Mouse (Mus musculus) midbrain, embryonic 14.5 days (tissue): ENCODE measurements around the gene Qpct. TPM values are rescaled to one million over a fixed set of nuclear protein-coding genes. Genes with fewer than 3 reads are reported as not detected.

ENCODE experiments used
- ATAC-seq: fragments of 200-750 bp; cut with Nextera tagmentation; 2 replicates; pipeline ENCODE4 v1.8.0; 2017; ENCODE audit warnings: moderate number of reproducible peaks, moderate library complexity; ENCODE audit not compliant: low FRiP score, low TSS enrichment
- DNase-seq: peaks from one replicate; pipeline ENCODE4 v3.0.0-alpha.2; 2015
- H3K27ac ChIP-seq: fragments of 300-500 bp; sonication (generic); replicated peaks from 2 replicates; pipeline ENCODE4 v1.5.1; 2014; ENCODE audit warnings: mild to moderate bottlenecking, low read depth, low read length, moderate library complexity
- H3K27me3 ChIP-seq: fragments of 300-500 bp; sonication (generic); 2 replicates; pipeline ENCODE4 v1.6.1; 2014; ENCODE audit warnings: low read length, control low read depth, mixed read lengths; ENCODE audit not compliant: control insufficient read depth, insufficient read depth
- H3K36me3 ChIP-seq: fragments of 300-500 bp; sonication (generic); 2 replicates; pipeline ENCODE4 v1.6.1; 2014; ENCODE audit warnings: low read length, control low read depth; ENCODE audit not compliant: control insufficient read depth, insufficient read depth
- H3K4me1 ChIP-seq: fragments of 300-500 bp; sonication (generic); 2 replicates; pipeline ENCODE4 v1.6.1; 2014; ENCODE audit warnings: mild to moderate bottlenecking, antibody characterized with exemption, low read length, control low read depth; ENCODE audit not compliant: control insufficient read depth, insufficient read depth
- H3K4me2 ChIP-seq: fragments of 300-500 bp; sonication (generic); 2 replicates; pipeline ENCODE4 v1.6.1; 2014; ENCODE audit warnings: mild to moderate bottlenecking, low read length, moderate library complexity
- H3K4me3 ChIP-seq: fragments of 300-500 bp; sonication (generic); replicated peaks from 2 replicates; pipeline ENCODE4 v1.5.1; 2014; ENCODE audit warnings: low read depth, low read length
- H3K9ac ChIP-seq: fragments of 300-500 bp; sonication (generic); replicated peaks from 2 replicates; pipeline ENCODE4 v1.6.1; 2014; ENCODE audit warnings: mild to moderate bottlenecking, low read length, moderate library complexity
- H3K9me3 ChIP-seq: fragments of 300-500 bp; sonication (generic); 2 replicates; pipeline ENCODE4 v1.6.1; 2016; ENCODE audit warnings: low read length, control low read depth, mixed read lengths; ENCODE audit not compliant: control insufficient read depth
- WGBS: fragments of 180-500 bp; shearing (Covaris S2); extraction: QIAGEN DNeasy Blood & Tissue Kit; methylation state at CpG from one replicate; pipeline ENCODE4 v1.1.7; 2014; 5-methylcytosine and 5-hydroxymethylcytosine counted together
- polyA plus RNA-seq: library from polyadenylated mRNA; unstranded; fragments of >200 nt; fragmentation: Nextera tagmentation; extraction: Ambion mirVana; gene quantifications from 2 replicates; pipeline ENCODE4 v1.2.1, GENCODE M21; 2014

Qpct gene
- polyA plus RNA-seq, 1 experiment from 2014 or later, result 21.1 TPM

GRCm38 (mm10) chr17:79120269-79120668, 68.6 kb downstream of the Qpct start:
- Histone ChIP-seq H3K27ac (no peak overlapping the region), H3K36me3 (no peaks in the 10 kb centered on the region)
- DNase-seq, result no peak

GRCm38 (mm10) chr17:79133740-79134139, 82.0 kb downstream of the Qpct start:
- Histone ChIP-seq H3K4me2 (no peak overlapping the region), H3K36me3 (no peaks in the 10 kb centered on the region), H3K9ac (no peak overlapping the region), H3K4me3 (no peak overlapping the region), H3K4me1 (no peaks in the 10 kb centered on the region), H3K27me3 (no peaks in the 10 kb centered on the region), H3K27ac (no peak overlapping the region), H3K9me3 (no peaks in the 10 kb centered on the region)
- no peak for DNase-seq
- no peak for ATAC-seq
- 68% methylated on average over 8 of the region's 8 CpGs for WGBS

More at GRCm38 (mm10) chr17:79120269-79120668, 68.6 kb downstream of the Qpct start:
- no peak overlapping the region for H3K4me3 ChIP-seq
- ATAC-seq, result no peak
- peaks cover 4% of the 10 kb centered on the region; the same call in 1 of the 2 replicates for H3K9me3 ChIP-seq
- H3K9ac ChIP-seq, result no peak overlapping the region
- WGBS, result 91% methylated on average over 3 of the region's 3 CpGs
- no peak overlapping the region for H3K4me2 ChIP-seq
- no peaks in the 10 kb centered on the region for H3K4me1 ChIP-seq
- H3K27me3 ChIP-seq, result no peaks in the 10 kb centered on the region

GRCm38 (mm10) chr17:79135826-79136225, 84.1 kb downstream of the Qpct start:
- Histone ChIP-seq H3K4me2 (no peak overlapping the region), H3K36me3 (no peaks in the 10 kb centered on the region), H3K27me3 (no peaks in the 10 kb centered on the region), H3K4me1 (no peaks in the 10 kb centered on the region), H3K27ac (no peak overlapping the region), H3K9ac (no peak overlapping the region), H3K9me3 (no peaks in the 10 kb centered on the region), H3K4me3 (no peak overlapping the region)
- no peak for ATAC-seq
- DNase-seq, result no peak
- 92% methylated on average over 6 of the region's 6 CpGs for WGBS

GRCm38 (mm10) chr17:79136401-79136800, 84.7 kb downstream of the Qpct start:
- H3K4me3 ChIP-seq, result no peak overlapping the region
- no peak overlapping the region for H3K4me2 ChIP-seq
- no peaks in the 10 kb centered on the region for H3K36me3 ChIP-seq
- DNase-seq (no peak), ATAC-seq (no peak)
- no peaks in the 10 kb centered on the region for H3K9me3 ChIP-seq
- no peak overlapping the region for H3K9ac ChIP-seq
- H3K27me3 ChIP-seq, result no peaks in the 10 kb centered on the region
- H3K27ac ChIP-seq, result no peak overlapping the region
- whole genome bisulfite sequencing, result 97% methylated on average over 2 of the region's 2 CpGs
- H3K4me1 ChIP-seq, result no peaks in the 10 kb centered on the region

Other genes with a start within 250 kb of the Qpct start
- gene Heatr5b, start 216.5 kb upstream of the Qpct start, polyA plus RNA-seq, result 19.8 and 21.1 TPM in 2 replicates
- 44.3 and 52.5 TPM in 2 replicates for gene Gpatch11, start 216.3 kb upstream of the Qpct start, polyA plus RNA-seq
- 2.6 and 5.0 TPM in 2 replicates for gene Eif2ak2, start 169.3 kb upstream of the Qpct start, polyA plus RNA-seq
- gene Sult6b1, start 144.9 kb upstream of the Qpct start, polyA plus RNA-seq, result not detected in 2 replicates
- gene Cebpzos, start 135.4 kb upstream of the Qpct start, polyA plus RNA-seq, result 116 TPM in 2 replicates
- gene Cebpz, start 114.8 kb upstream of the Qpct start, polyA plus RNA-seq, result 48.8 and 53.4 TPM in 2 replicates
- 54.3 and 58.9 TPM in 2 replicates for gene Ndufaf7, start 114.8 kb upstream of the Qpct start, polyA plus RNA-seq
- 9.1 and 19.7 TPM in 2 replicates for gene Prkd3, start 31.1 kb upstream of the Qpct start, polyA plus RNA-seq